Mouse (Mus musculus) MEL (cell line): ENCODE results near the gene Defb39. TPM values are rescaled to one million over a fixed set of nuclear protein-coding genes. Genes with fewer than 3 reads are reported as not detected.

Experiments used
- DNase-seq: peaks from one replicate; pipeline ENCODE4 v3.0.0; 2011; ENCODE audit warnings: low read depth, low spot score
- H3K27ac ChIP-seq: 2 replicates; pipeline ENCODE4 v1.5.1; 2012; ENCODE audit warnings: low read depth, mild to moderate bottlenecking, control low read depth, low read length, moderate library complexity; ENCODE audit not compliant: control insufficient read depth
- H3K27me3 ChIP-seq, 2 experiments: fragments of 150-350 bp in 1 of 2; sonication (generic) in 1 of 2; 2 replicates each; pipeline ENCODE4 v1.6.1; 2012; ENCODE audit warnings: low read length in 2 of 2, mild to moderate bottlenecking in 2 of 2, improper control_type of control experiment in 1 of 2, moderate library complexity in 1 of 2; ENCODE audit not compliant: insufficient read depth in 2 of 2, control insufficient read depth in 1 of 2
- H3K36me3 ChIP-seq, 2 experiments: 2 replicates each; pipeline ENCODE4 v1.6.1; 2012 to 2014; ENCODE audit warnings: low read length in 2 of 2, improper control_type of control experiment in 1 of 2, inconsistent platforms in 1 of 2, mild to moderate bottlenecking in 1 of 2; ENCODE audit not compliant: insufficient read depth in 2 of 2, control insufficient read depth in 1 of 2
- H3K4me1 ChIP-seq, 2 experiments: fragments of 150-350 bp in 1 of 2; sonication (generic) in 1 of 2; 2 replicates each; pipeline ENCODE4 v1.6.1; 2012; ENCODE audit warnings: low read length in 2 of 2, improper control_type of control experiment in 1 of 2, mild to moderate bottlenecking in 1 of 2; ENCODE audit not compliant: insufficient read depth in 2 of 2, control insufficient read depth in 1 of 2
- H3K4me3 ChIP-seq, 2 experiments: fragments of 150-350 bp in 1 of 2; sonication (generic) in 1 of 2; 2 replicates each; pipeline ENCODE4 v1.5.1; 2012; ENCODE audit warnings: low read depth in 2 of 2, low read length in 2 of 2, mild to moderate bottlenecking in 2 of 2, moderate library complexity in 2 of 2, control low read depth in 1 of 2, improper control_type of control experiment in 1 of 2; ENCODE audit not compliant: control insufficient read depth in 1 of 2, insufficient read depth in 1 of 2
- H3K79me2 ChIP-seq: 2 replicates; pipeline ENCODE4 v1.6.1; 2012; ENCODE audit warnings: mild to moderate bottlenecking, low read length, moderate library complexity; ENCODE audit not compliant: control insufficient read depth, poor library complexity, insufficient read depth
- H3K9ac ChIP-seq: 2 replicates; pipeline ENCODE4 v1.6.1; 2012; ENCODE audit warnings: low read depth, mild to moderate bottlenecking, control low read depth, low read length, moderate library complexity; ENCODE audit not compliant: control insufficient read depth, poor library complexity, severe bottlenecking
- H3K9me3 ChIP-seq: fragments of 150-350 bp; sonication (generic); replicated peaks from 2 replicates; pipeline ENCODE4 v1.6.1; 2012; ENCODE audit warnings: mild to moderate bottlenecking, low read length, improper control_type of control experiment, moderate library complexity; ENCODE audit not compliant: insufficient read depth
- BHLHE40 ChIP-seq: IDR thresholded peaks from 2 replicates; pipeline ENCODE4 v1.6.1; 2012; ENCODE audit warnings: low read depth, mild to moderate bottlenecking, inconsistent platforms, low read length, improper control_type of control experiment, borderline replicate concordance
- CHD1 ChIP-seq: IDR thresholded peaks from 2 replicates; pipeline ENCODE4 v1.6.1; 2012; ENCODE audit warnings: low read depth, mild to moderate bottlenecking, inconsistent platforms, low read length, improper control_type of control experiment
- ETS1 ChIP-seq: IDR thresholded peaks from 2 replicates; pipeline ENCODE4 v1.6.1; 2012; ENCODE audit warnings: low read depth, mild to moderate bottlenecking, inconsistent platforms, low read length, improper control_type of control experiment, moderate library complexity
- GABPA ChIP-seq: IDR thresholded peaks from 2 replicates; pipeline ENCODE4 v1.6.1; 2012; ENCODE audit warnings: low read depth, mild to moderate bottlenecking, inconsistent platforms, low read length, improper control_type of control experiment, moderate library complexity
- GATA1 ChIP-seq: IDR thresholded peaks from 2 replicates; pipeline ENCODE4 v1.6.1; 2011; ENCODE audit warnings: low read depth, low read length, improper control_type of control experiment
- MAFK ChIP-seq: IDR thresholded peaks from 2 replicates; pipeline ENCODE4 v1.6.1; 2011; ENCODE audit warnings: low read depth, mild to moderate bottlenecking, low read length, improper control_type of control experiment, borderline replicate concordance
- MEF2A ChIP-seq: IDR thresholded peaks from 2 replicates; pipeline ENCODE4 v1.6.1; 2014; ENCODE audit warnings: low read depth, mild to moderate bottlenecking, inconsistent platforms, low read length, improper control_type of control experiment; ENCODE audit not compliant: poor library complexity, insufficient replicate concordance, severe bottlenecking; ENCODE audit errors: extremely low read depth
- MXI1 ChIP-seq: IDR thresholded peaks from 2 replicates; pipeline ENCODE4 v1.6.1; 2011; ENCODE audit warnings: mild to moderate bottlenecking, low read depth, low read length, improper control_type of control experiment
- MYB ChIP-seq: IDR thresholded peaks from 2 replicates; pipeline ENCODE4 v1.6.1; 2011; ENCODE audit warnings: mild to moderate bottlenecking, low read depth, low read length, improper control_type of control experiment
- NELFE ChIP-seq: IDR thresholded peaks from 2 replicates; pipeline ENCODE4 v1.6.1; 2011; ENCODE audit warnings: low read depth, low read length, improper control_type of control experiment
- NRF1 ChIP-seq: IDR thresholded peaks from 2 replicates; pipeline ENCODE4 v1.6.1; 2014; ENCODE audit warnings: low read depth, mild to moderate bottlenecking, inconsistent platforms, low read length, improper control_type of control experiment, moderate library complexity; ENCODE audit not compliant: poor library complexity, insufficient read depth, severe bottlenecking
- POLR2AphosphoS5 ChIP-seq: IDR thresholded peaks from 2 replicates; pipeline ENCODE4 v1.6.1; 2012; ENCODE audit warnings: low read depth, borderline replicate concordance, mild to moderate bottlenecking, inconsistent platforms, low read length, moderate library complexity, mixed read lengths
- RAD21 ChIP-seq: IDR thresholded peaks from 2 replicates; pipeline ENCODE4 v1.6.1; 2011; ENCODE audit warnings: mild to moderate bottlenecking, low read depth, low read length, improper control_type of control experiment
- TCF12 ChIP-seq: IDR thresholded peaks from 2 replicates; pipeline ENCODE4 v1.6.1; 2014; ENCODE audit warnings: low read depth, mild to moderate bottlenecking, inconsistent platforms, low read length, improper control_type of control experiment, moderate library complexity
- UBTF ChIP-seq: IDR thresholded peaks from 2 replicates; pipeline ENCODE4 v1.6.1; 2012; ENCODE audit warnings: low read depth, mild to moderate bottlenecking, inconsistent platforms, low read length, improper control_type of control experiment, moderate library complexity, borderline replicate concordance; ENCODE audit not compliant: insufficient read depth
- USF2 ChIP-seq, 2 experiments: IDR thresholded peaks; 2 replicates each; pipeline ENCODE4 v1.6.1; 2011 to 2012; ENCODE audit warnings: improper control_type of control experiment in 2 of 2, low read length in 2 of 2, borderline replicate concordance in 1 of 2, inconsistent platforms in 1 of 2, low read depth in 1 of 2, mild to moderate bottlenecking in 1 of 2; ENCODE audit not compliant: insufficient read depth in 1 of 2
- ZKSCAN1 ChIP-seq: IDR thresholded peaks from 2 replicates; pipeline ENCODE4 v1.6.1; 2012; ENCODE audit warnings: low read depth, mild to moderate bottlenecking, inconsistent platforms, low read length, improper control_type of control experiment, moderate library complexity
- polyA plus RNA-seq, 2 experiments: library from polyadenylated mRNA; stranded (reverse) in 1 of 2; unstranded in 1 of 2; fragments of >175 nt in 1 of 2; fragments of >200 nt in 1 of 2; gene quantifications; 2 replicates each; pipeline versions ENCODE4 v1.2.1 to v1.2.4; 2012; ENCODE audit warnings: low replicate concordance in 2 of 2, low read depth in 1 of 2; ENCODE audit not compliant: insufficient read length in 2 of 2, insufficient read depth in 1 of 2, missing spikeins in 1 of 2
- total RNA-seq: library from RNA; depleted of rRNA; stranded (reverse); fragments of 300-350 nt; gene quantifications from 2 replicates; pipeline ENCODE4 v1.2.3, GENCODE M21; 2012

The Defb39 gene
- total and polyA plus RNA-seq, 3 experiments = not detected

GRCm38 (mm10) chr8:19062891-19063290 is 1.7 kb downstream of the Defb39 start:
- Histone ChIP-seq H3K79me2 (no peaks in the 10 kb centered on the region), H3K27me3 (no peaks in the 10 kb centered on the region; a peak in 1 of 4 replicates)

GRCm38 (mm10) chr8:19045242-19045641 is 19.4 kb downstream of the Defb39 start:
- Histone ChIP-seq H3K27ac (no peak overlapping the region), H3K36me3 (no peaks in the 10 kb centered on the region), H3K4me1 (no peaks in the 10 kb centered on the region), H3K79me2 (no peaks in the 10 kb centered on the region), H3K4me3 (no peak overlapping the region), H3K9ac (no peak overlapping the region), H3K9me3 (no peaks in the 10 kb centered on the region), H3K27me3 (no peaks in the 10 kb centered on the region)
- no peak for TF ChIP-seq BHLHE40
- DNase-seq = no peak

More at GRCm38 (mm10) chr8:19062891-19063290, 1.7 kb downstream of the Defb39 start:
- H3K9me3 ChIP-seq = no peaks in the 10 kb centered on the region
- H3K4me3 ChIP-seq = no peak overlapping the region
- H3K4me1 ChIP-seq = no peaks in the 10 kb centered on the region
- no peaks in the 10 kb centered on the region for H3K36me3 ChIP-seq
- no peak overlapping the region for H3K9ac ChIP-seq
- no peak for DNase-seq
- TF ChIP-seq CHD1 (no peak), USF2 (IDR thresholded peaks at IDR 0.05; ENCODE audit: borderline replicate concordance in 1 of 2, insufficient read depth in 1 of 2, low read depth in 1 of 2, low read length in 2 of 2) (no peak), MXI1 (no peak), RAD21 (no peak), ETS1 (no peak), UBTF (no peak), MAFK (no peak), MYB (no peak), NRF1 (no peak), POLR2AphosphoS5 (no peak), NELFE (no peak), ZKSCAN1 (no peak), MEF2A (no peak), GABPA (no peak), GATA1 (no peak), TCF12 (no peak)
- no peak overlapping the region for H3K27ac ChIP-seq
